Mouse (Mus musculus): ENCODE measurements around the gene Hist1h3f.

DNA sequence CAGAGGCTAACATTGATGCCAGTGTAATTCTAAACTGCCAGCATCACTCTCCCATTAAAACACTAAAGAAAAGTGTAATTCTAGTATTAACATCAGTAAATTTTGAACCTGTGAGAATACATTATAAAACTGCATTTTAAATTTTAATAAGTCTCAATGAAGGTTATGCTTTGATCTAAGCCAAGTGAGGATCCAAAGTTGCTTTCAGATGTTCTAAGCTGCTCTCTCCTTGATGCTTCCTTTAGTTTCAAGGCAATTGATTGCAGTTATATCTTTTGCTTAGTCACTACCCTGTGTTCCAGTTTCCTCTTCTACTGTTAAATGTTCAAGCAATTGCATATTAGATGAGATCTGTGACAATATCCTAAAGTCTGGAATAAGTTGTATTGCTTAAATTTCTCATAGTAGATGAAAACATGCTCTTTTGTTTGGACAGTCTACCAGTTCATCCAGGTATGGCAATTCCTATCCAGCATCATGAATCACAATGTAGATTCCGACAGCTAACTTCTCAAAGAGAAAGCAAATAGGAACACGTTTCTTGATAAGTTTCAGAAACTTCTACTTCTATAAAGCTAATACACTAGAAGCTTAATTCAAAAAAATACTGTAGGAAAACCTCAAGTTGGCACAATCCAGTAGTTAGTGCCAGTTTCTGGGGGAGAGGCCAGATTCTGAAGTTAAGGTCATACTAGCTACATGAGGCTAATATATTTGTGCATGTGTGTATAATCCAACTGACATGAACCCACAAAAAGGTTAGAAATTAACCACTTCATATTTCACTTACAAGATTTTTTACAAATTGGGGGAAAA, 28.6 kb downstream of the Hist1h3f start:
- no peak for TF ChIP-seq GATA1 (IDR thresholded peaks at IDR 0.05; ENCODE audit: borderline replicate concordance, low read length)
- TF ChIP-seq FLI1 (IDR thresholded peaks at IDR 0.05; ENCODE audit: low read length): no peak

Data from megakaryocyte, embryonic 14.5 days (primary cell).